Mouse (Mus musculus) cerebellum, postnatal 4 days (tissue): ENCODE measurements around the gene Oprl1.

Experiments
- DNase-seq, 2 experiments: peaks; one replicate each; pipeline ENCODE4 v3.0.0; 2022; ENCODE audit warnings: low spot score in 2 of 2, mixed read lengths in 1 of 2

Oprl1 gene

DNA sequence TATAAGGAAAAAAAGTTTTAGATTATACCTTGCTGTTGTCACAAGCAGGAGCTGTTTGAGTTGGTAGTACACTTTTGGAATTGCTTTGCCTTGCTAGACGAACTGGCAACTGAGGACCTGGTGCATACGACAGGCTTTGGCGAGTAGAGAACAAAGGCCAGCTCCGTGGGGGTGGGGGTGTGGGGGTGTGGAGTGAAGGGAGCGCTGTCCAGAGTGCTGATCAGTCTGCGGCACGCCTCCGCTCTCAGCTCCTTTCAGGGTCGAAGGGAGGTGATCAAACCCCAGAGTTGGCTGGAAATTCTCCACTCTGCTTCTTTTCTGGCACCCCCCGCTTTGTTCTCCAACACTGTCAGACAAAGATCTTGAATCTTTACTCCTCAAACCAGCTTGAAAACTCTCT lies 49.8 kb downstream of the Oprl1 start:
- DNase-seq: peak; percentile 34 to 57

DNA sequence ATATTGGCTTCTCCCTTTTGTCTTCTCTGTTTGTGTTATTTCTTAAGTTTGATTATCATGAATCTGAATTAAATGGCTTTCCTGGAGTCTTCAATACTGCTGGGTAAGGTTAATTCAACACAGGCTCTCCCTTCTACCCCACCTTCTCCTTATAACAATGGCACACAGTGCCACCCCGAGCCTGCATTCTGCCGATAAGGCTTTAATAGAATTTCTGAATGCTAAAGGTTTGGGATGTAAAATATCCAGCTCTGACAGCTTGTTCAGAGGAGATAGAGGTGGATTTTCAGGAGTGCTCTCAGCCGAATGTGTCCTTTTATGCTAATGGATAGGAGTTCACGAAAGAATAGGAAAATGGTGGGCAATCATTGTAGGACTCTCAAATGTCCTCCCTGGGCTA lies 50.4 kb downstream of the Oprl1 start:
- DNase-seq: no peak

DNA sequence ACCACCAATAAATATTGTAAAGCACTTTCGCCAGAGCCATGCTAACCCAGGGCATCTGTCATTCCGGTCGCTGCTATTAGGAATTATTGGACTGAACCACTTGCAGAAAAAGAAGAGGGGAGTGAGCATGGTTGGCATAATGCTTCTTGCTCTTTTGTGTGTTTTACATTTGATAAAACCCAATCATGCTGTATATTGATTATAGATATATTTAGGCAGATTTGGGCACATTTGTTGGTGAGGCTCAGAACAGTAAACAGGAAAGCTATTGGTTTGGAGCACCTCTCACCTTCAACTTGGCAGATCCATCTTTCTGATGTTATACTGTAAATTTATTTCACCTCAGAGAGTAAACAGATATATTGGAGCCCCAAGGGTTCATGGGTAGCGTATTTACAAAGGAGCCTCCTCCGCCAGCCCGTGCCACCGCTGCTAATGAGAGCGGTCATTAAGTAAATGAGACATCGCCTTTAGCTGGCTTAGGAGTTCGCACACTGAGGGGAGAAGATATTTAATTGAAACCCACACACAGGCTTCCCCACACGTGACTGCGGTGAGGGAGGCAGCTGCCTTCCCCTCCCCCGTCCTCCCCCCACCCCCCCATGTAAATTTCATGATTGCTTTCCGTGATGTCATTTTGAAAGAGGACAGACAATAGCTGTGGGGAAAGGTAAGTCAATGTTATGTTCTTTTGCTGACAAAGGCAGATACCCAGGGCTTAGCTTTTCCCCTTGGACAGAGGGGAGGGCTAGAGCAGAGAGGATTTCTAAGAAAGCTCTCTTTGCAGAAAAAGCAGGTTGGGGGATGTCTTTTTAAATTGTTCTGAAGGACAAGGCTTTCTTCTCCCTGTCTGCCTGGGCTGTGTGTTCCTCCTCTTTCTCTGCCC lies 52.1 kb downstream of the Oprl1 start:
- peak in 1 of 2 experiments; percentile 27 for DNase-seq

DNA sequence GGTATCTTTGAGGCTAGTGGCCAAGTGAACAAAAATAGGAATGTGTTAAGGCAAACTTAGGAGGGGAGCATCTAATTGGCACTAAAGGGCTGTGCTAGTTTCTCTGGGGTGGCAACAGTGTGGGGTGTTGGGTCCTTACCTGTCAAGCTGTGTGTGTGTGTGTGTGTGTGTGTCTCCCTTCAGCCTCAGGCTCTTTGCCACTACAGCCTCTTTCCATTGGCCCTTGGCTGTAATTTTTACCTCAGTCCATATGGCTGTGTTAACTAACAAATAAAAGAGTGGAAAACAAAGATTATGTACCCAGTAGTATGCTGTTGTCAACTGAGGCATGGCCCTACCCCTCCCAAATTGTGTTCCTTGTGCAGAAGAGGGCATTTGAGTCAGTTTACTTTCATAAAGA lies 53.6 kb downstream of the Oprl1 start:
- DNase-seq: no peak

DNA sequence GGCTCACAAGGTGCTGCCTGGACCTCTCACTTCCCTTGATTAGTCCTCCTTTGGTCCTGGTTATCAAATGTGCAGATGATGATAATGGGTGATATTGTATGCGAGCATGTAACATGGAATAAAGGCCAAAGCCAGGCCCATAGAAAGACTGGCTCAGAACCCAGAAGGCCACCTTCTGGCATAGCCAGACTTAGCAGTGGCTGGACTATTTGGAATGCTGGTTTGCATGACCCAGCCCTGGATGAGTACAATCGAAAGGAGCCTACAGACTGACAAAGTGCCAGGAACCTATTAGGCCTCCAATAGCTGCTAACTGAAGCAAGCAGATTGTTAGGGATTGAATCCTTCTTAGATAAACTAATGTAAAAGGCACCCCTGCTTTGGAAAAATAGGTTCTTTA lies 54.6 kb downstream of the Oprl1 start:
- DNase-seq: no peak
